Comparison of ENCODE assay signal across 24 mouse cellular contexts in the genomic region with DNA sequence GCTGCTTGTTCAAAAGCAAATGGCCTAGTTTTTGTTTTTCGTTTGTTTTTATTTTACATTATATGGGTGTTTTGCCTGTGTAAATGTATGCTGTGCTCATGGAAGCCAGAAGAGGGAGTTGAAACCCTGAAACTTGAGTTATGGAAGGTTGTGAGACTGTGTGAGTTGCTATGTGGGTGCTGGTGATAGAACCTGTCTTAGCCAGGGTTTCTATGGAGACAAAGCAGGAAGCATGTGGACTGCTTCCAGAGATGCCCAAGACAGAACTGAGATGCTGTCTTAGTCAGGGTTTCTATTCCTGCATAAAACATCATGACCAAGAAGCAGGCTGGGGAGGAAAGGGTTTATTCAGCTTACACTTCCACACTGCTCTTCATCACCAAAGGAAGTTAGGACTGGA.
"Had no signal": no experiment of that assay in that cellular context is flagged by ENCODE, and none has a peak within 500 bp of the region (broad histone marks: within the 10 kb centered on the region; RNA-seq: fewer than 3 reads in every experiment).

No protein-coding gene starts in this region.

- H3K27ac ChIP-seq: intestine, embryonic 15.5 days; kidney, embryonic 15.5 days; limb, embryonic 10.5 days; limb, embryonic 13.5 days; liver, embryonic 12.5 days; liver, embryonic 15.5 days; lung, embryonic 15.5 days; midbrain, embryonic 12.5 days; midbrain, embryonic 15.5 days; neural tube, embryonic 13.5 days had no signal

- H3K9me3 ChIP-seq: intestine, embryonic 15.5 days; kidney, embryonic 15.5 days; limb, embryonic 10.5 days; limb, embryonic 13.5 days; liver, embryonic 12.5 days; liver, embryonic 15.5 days; lung, embryonic 15.5 days; midbrain, embryonic 12.5 days; midbrain, embryonic 15.5 days; neural tube, embryonic 13.5 days had no signal

- H3K4me1 ChIP-seq: intestine, embryonic 15.5 days; liver, embryonic 12.5 days; liver, embryonic 15.5 days; megakaryocyte, embryonic 14.5 days; midbrain, embryonic 12.5 days; midbrain, embryonic 15.5 days; neural tube, embryonic 13.5 days had no signal

- H3K27me3 ChIP-seq: intestine, embryonic 15.5 days; kidney, embryonic 15.5 days; liver, embryonic 12.5 days; liver, embryonic 15.5 days; lung, embryonic 15.5 days; megakaryocyte, embryonic 14.5 days; midbrain, embryonic 15.5 days had no signal

- H3K4me2 ChIP-seq: intestine, embryonic 15.5 days; kidney, embryonic 15.5 days; limb, embryonic 13.5 days; liver, embryonic 12.5 days; liver, embryonic 15.5 days; lung, embryonic 15.5 days; midbrain, embryonic 12.5 days; midbrain, embryonic 15.5 days; neural tube, embryonic 13.5 days had no signal

- H3K4me3 ChIP-seq: intestine, embryonic 15.5 days; kidney, embryonic 15.5 days; limb, embryonic 10.5 days; limb, embryonic 13.5 days; liver, embryonic 12.5 days; liver, embryonic 15.5 days; lung, embryonic 15.5 days; megakaryocyte, embryonic 14.5 days; midbrain, embryonic 12.5 days; midbrain, embryonic 15.5 days; myocyte; neural tube, embryonic 13.5 days had no signal

- H3K9ac ChIP-seq: intestine, embryonic 15.5 days; kidney, embryonic 15.5 days; limb, embryonic 13.5 days; liver, embryonic 12.5 days; liver, embryonic 15.5 days; lung, embryonic 15.5 days; midbrain, embryonic 12.5 days; midbrain, embryonic 15.5 days; neural tube, embryonic 13.5 days had no signal

- H3K36me3 ChIP-seq: intestine, embryonic 15.5 days; kidney, embryonic 15.5 days; limb, embryonic 10.5 days; limb, embryonic 13.5 days; liver, embryonic 12.5 days; liver, embryonic 15.5 days; lung, embryonic 15.5 days; midbrain, embryonic 12.5 days; midbrain, embryonic 15.5 days; neural tube, embryonic 13.5 days had no signal

- DNase-seq: kidney, adult 11 months; kidney, adult 8-10 months; kidney, postnatal 10 days; kidney, postnatal 36 days; liver; lung, adult 18-20 months; lung, postnatal 10 days; lung, postnatal 36 days; retina, postnatal 1 day; right cerebral cortex, postnatal 25 days; thymus, adult 18-20 months; thymus, postnatal 36 days had no signal

- ATAC-seq: intestine, embryonic 15.5 days; liver, embryonic 12.5 days; midbrain, embryonic 15.5 days had no signal
